Mouse (Mus musculus) ES-E14 (cell line): ENCODE data around the gene Ranbp2. TPM values are rescaled to one million over a fixed set of nuclear protein-coding genes. Genes with fewer than 3 reads are reported as not detected.

Experiments
- DNase-seq: peaks from one replicate; pipeline ENCODE4 v3.0.0-alpha.2; 2013; ENCODE audit warnings: low read depth, low spot score
- H3K27ac ChIP-seq: 2 replicates; pipeline ENCODE4 v1.5.1; 2012; ENCODE audit warnings: low read depth, mild to moderate bottlenecking, low read length, moderate library complexity, mixed read lengths; ENCODE audit not compliant: poor library complexity, insufficient read depth, severe bottlenecking
- H3K36me3 ChIP-seq: 2 replicates; pipeline ENCODE4 v1.6.1; 2012; ENCODE audit warnings: mild to moderate bottlenecking, low read length, moderate library complexity, mixed read lengths; ENCODE audit not compliant: control insufficient read depth, poor library complexity, insufficient read depth, severe bottlenecking
- H3K4me1 ChIP-seq, 2 experiments: fragments of 150-350 bp in 1 of 2; sonication (generic) in 1 of 2; 2 replicates each; pipeline ENCODE4 v1.6.1; 2012; ENCODE audit warnings: low read length in 2 of 2, mild to moderate bottlenecking in 1 of 2, mixed read lengths in 1 of 2; ENCODE audit not compliant: control insufficient read depth in 2 of 2, insufficient read depth in 2 of 2, poor library complexity in 1 of 2
- H3K4me3 ChIP-seq, 2 experiments: fragments of 150-350 bp in 1 of 2; sonication (generic) in 1 of 2; 2 replicates each; pipeline ENCODE4 v1.5.1; 2012; ENCODE audit warnings: low read length in 2 of 2, low read depth in 1 of 2, mild to moderate bottlenecking in 1 of 2, mixed read lengths in 1 of 2; ENCODE audit not compliant: insufficient read depth in 1 of 2, poor library complexity in 1 of 2, severe bottlenecking in 1 of 2
- H3K9ac ChIP-seq: 2 replicates; pipeline ENCODE4 v1.6.1; 2012; ENCODE audit warnings: low read depth, mild to moderate bottlenecking, low read length, mixed read lengths; ENCODE audit not compliant: poor library complexity, insufficient read depth, severe bottlenecking
- H3K9me3 ChIP-seq: fragments of 150-350 bp; sonication (generic); 2 replicates; pipeline ENCODE4 v1.6.1; 2012; ENCODE audit warnings: low read depth, mild to moderate bottlenecking, low read length; ENCODE audit not compliant: control insufficient read depth, insufficient read depth
- CHD2 ChIP-seq: IDR thresholded peaks from 2 replicates; pipeline ENCODE4 v1.6.1; 2014; ENCODE audit warnings: mild to moderate bottlenecking, low read depth, low read length, inconsistent platforms
- HCFC1 ChIP-seq: IDR thresholded peaks from 2 replicates; pipeline ENCODE4 v1.6.1; 2012; ENCODE audit warnings: low read length, inconsistent platforms, borderline replicate concordance; ENCODE audit not compliant: insufficient read depth
- MAFK ChIP-seq: IDR thresholded peaks from 2 replicates; pipeline ENCODE4 v1.6.1; 2014; ENCODE audit warnings: mild to moderate bottlenecking, low read depth, low read length, inconsistent platforms; ENCODE audit not compliant: insufficient read depth
- ZC3H11A ChIP-seq: IDR thresholded peaks from 2 replicates; pipeline ENCODE4 v1.6.1; 2012; ENCODE audit warnings: low read depth, mild to moderate bottlenecking, inconsistent platforms, low read length, borderline replicate concordance
- ZNF384 ChIP-seq: IDR thresholded peaks from 2 replicates; pipeline ENCODE4 v1.6.1; 2012; ENCODE audit warnings: low read depth, low read length, inconsistent platforms
- in situ Hi-C, 2 experiments: fragments of 600-800 bp; cut with MboI; formaldehyde crosslinking; loops; one replicate each; pipeline ENCODE4 v1.15.1; 2025; ENCODE audit warnings: low sequenced_read_pairs in 2 of 2, inconsistent platforms in 1 of 2; ENCODE audit not compliant: unreplicated experiment in 2 of 2
- total RNA-seq: library from RNA; depleted of rRNA; stranded (reverse); fragments of 300-350 nt; gene quantifications from 2 replicates; pipeline ENCODE4 v1.2.3, GENCODE M21; 2012

Ranbp2 gene
- total RNA-seq, 1 experiment = 124 TPM

DNA sequence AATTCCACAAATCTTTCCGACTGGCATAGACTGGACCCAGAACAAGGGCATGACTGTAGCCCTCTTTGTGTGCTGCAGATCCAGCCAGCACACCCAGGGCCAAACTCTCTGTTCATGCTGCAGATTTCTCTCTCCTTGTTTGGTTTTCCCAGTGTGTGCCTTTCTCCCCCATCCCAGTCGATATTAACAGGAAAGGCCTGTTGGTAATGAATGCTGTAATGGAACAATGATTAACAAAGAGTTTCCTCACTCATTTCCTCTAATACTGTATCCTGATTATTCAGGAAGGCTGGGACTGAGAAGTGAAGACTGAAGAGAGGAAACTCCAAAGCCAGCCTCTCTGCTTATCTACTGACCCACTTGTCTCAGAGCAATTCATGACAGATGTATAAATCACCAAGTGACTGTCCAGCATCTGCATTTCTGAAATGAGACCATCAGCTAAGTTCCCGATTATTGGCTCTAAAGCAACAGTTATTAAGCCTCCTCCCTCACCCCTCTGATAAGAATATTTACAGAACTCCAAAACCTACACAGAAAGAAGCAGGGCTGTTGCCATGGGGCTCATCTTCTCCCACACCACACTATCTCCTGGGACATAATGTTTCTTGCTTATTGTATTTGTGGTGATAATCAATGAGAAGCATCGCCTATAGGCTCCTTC, 41.3 kb upstream of the Ranbp2 start:
- Histone ChIP-seq H3K9me3 (no peaks in the 10 kb centered on the region), H3K9ac (no peak overlapping the region), H3K4me1 (no peaks in the 10 kb centered on the region), H3K4me3 (no peak overlapping the region), H3K27ac (no peak overlapping the region), H3K36me3 (no peaks in the 10 kb centered on the region)
- DNase-seq = no peak
- TF ChIP-seq ZC3H11A (no peak), CHD2 (no peak)
- in situ Hi-C loops = no loop called here

- H3K4me3 ChIP-seq = no peak overlapping the region
- H3K4me1 ChIP-seq = no peaks in the 10 kb centered on the region
- no peak overlapping the region for H3K27ac ChIP-seq
- H3K9me3 ChIP-seq = no peaks in the 10 kb centered on the region
- DNase-seq = no peak
- TF ChIP-seq ZC3H11A (no peak), ZNF384 (no peak), MAFK (no peak), HCFC1 (no peak), CHD2 (no peak)
- in situ Hi-C loops = no loop called here
- H3K9ac ChIP-seq = no peak overlapping the region
- H3K36me3 ChIP-seq = no peaks in the 10 kb centered on the region
These were observed 40.8 kb upstream of the Ranbp2 start for GRCm38 (mm10) chr10:58405949-58406305.

- H3K4me3 ChIP-seq = no peak overlapping the region
- H3K9me3 ChIP-seq = no peaks in the 10 kb centered on the region
- in situ Hi-C loops = no loop called here
- peaks cover 5% of the 10 kb centered on the region; the same call in 1 of the 2 replicates for H3K36me3 ChIP-seq
- no peak overlapping the region for H3K9ac ChIP-seq
- TF ChIP-seq ZC3H11A = no peak
- no peak for TF ChIP-seq HCFC1
- TF ChIP-seq MAFK = no peak
- no peak for TF ChIP-seq CHD2
- TF ChIP-seq ZNF384 = no peak
- no peak for DNase-seq
- no peak overlapping the region for H3K27ac ChIP-seq
- no peaks in the 10 kb centered on the region for H3K4me1 ChIP-seq
These were observed 34.4 kb upstream of the Ranbp2 start for GRCm38 (mm10) chr10:58412331-58412730.

DNA sequence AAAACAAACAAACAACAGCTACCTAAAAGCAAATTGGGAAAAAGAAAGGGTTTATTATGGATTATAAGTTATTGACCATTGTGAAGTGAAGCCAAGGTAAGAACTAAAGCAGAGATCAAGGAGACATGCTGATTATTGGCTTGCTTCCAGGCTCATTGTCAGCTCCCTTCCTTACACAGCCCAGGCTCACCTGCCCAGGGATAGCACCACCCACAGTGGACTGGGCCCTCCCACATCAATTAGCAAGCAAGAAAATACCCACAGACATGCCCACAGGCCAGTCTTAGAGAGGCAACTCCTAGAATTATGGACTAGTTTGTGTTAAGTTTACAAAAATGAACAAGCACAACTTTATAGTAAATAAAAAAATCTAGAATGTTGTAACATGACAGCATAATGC, 33.9 kb upstream of the Ranbp2 start:
- H3K36me3 ChIP-seq = peaks cover 5% of the 10 kb centered on the region; the same call in 1 of the 2 replicates
- in situ Hi-C loops = no loop called here

GRCm38 (mm10) chr10:58416702-58417101, 30.0 kb upstream of the Ranbp2 start:
- H3K4me3 ChIP-seq = no peak overlapping the region
- H3K36me3 ChIP-seq = peaks cover 5% of the 10 kb centered on the region
- TF ChIP-seq ZNF384 (no peak), CHD2 (no peak), ZC3H11A (no peak), MAFK (no peak), HCFC1 (no peak)
- H3K4me1 ChIP-seq = no peaks in the 10 kb centered on the region
- no peaks in the 10 kb centered on the region for H3K9me3 ChIP-seq
- H3K9ac ChIP-seq = no peak overlapping the region
- no peak for DNase-seq
- in situ Hi-C loops = no loop called here
- H3K27ac ChIP-seq = no peak overlapping the region

More for the DNA sequence above, 33.9 kb upstream of the Ranbp2 start:
- Histone ChIP-seq H3K4me3 (no peak overlapping the region), H3K9me3 (no peaks in the 10 kb centered on the region), H3K27ac (no peak overlapping the region), H3K9ac (no peak overlapping the region), H3K4me1 (no peaks in the 10 kb centered on the region)
- no peak for DNase-seq
- no peak for TF ChIP-seq ZC3H11A
- TF ChIP-seq CHD2 = no peak
- TF ChIP-seq MAFK = no peak
- TF ChIP-seq HCFC1 = no peak
- TF ChIP-seq ZNF384 = no peak
